Mouse (Mus musculus): ENCODE data around the gene Elk3.

- TF ChIP-seq CHD2 (IDR thresholded peaks at IDR 0.05; ENCODE audit: low read depth, low read length) (no peak), MAFK (IDR thresholded peaks at IDR 0.05; ENCODE audit: insufficient read depth, low read depth, low read length) (no peak), ZNF384 (IDR thresholded peaks at IDR 0.05; ENCODE audit: low read depth, low read length) (no peak), ZC3H11A (IDR thresholded peaks at IDR 0.05; ENCODE audit: borderline replicate concordance, low read depth, low read length) (no peak), HCFC1 (IDR thresholded peaks at IDR 0.05; ENCODE audit: borderline replicate concordance, insufficient read depth, low read length) (no peak)
Observed at GRCm38 (mm10) chr10:93233665-93234194, 77.2 kb downstream of the Elk3 start.
